Mouse (Mus musculus) embryonic fibroblast, embryonic 13.5 days (primary cell): ENCODE results near the gene Saa4.

Experiments
- CTCF ChIP-seq: IDR thresholded peaks from 2 replicates; pipeline ENCODE4 v1.5.1; 2011; ENCODE audit warnings: mild to moderate bottlenecking, control low read depth, low read length, moderate library complexity, borderline replicate concordance; ENCODE audit not compliant: insufficient read depth
- POLR2A ChIP-seq: IDR thresholded peaks from 2 replicates; pipeline ENCODE4 v1.6.1; 2011; ENCODE audit warnings: low read depth, mild to moderate bottlenecking, control low read depth, low read length, moderate library complexity

DNA sequence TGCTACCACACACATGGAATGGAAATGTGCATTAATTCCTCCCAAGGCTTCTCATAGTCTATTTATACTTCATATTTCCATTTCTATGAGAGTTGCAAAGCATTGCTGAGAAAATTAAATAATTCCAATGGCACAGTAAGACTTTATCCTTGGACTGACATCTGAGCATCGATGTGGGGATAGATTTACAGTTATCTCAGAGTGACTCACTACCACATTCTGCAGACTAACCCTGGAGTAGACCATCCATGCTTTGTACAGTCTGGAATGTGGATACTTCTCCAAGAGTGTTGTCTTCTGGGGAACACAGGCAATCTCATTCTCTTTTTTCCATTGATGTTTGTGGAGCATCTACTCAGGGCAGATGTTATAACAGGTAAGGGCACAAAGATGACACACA, 4.8 kb downstream of the Saa4 start:
- TF ChIP-seq POLR2A, result no peak
- no peak for TF ChIP-seq CTCF
